Mouse (Mus musculus): Measurements from ENCODE around the gene Rpl38.

Rpl38 gene

DNA sequence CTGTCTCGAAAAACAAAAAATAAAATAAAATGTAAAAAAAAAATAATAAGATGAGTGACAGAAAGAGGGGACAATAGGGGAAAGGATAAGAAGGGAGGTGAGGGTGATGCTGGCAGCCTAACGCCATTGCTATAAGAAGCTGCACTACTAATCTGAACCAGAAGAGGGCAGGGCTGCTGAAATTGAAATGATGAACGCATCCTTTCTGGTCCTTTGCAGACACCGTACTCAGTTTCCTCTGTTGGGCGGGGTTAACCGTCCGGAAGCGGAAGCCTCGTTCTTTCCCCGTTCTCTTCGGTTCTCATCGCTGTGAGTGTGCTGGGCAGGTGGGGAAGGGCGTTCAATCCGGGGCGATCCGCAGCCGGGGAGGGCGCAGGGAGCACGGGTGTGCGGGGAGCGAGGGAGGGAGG, at the start of gene Rpl38:
Gene Rpl38 (plus strand): TSS at position 224 of the 410 bp plus-strand sequence.
- peak; percentile 93 for DNase-seq (ENCODE audit: low read depth, low spot score)

DNA sequence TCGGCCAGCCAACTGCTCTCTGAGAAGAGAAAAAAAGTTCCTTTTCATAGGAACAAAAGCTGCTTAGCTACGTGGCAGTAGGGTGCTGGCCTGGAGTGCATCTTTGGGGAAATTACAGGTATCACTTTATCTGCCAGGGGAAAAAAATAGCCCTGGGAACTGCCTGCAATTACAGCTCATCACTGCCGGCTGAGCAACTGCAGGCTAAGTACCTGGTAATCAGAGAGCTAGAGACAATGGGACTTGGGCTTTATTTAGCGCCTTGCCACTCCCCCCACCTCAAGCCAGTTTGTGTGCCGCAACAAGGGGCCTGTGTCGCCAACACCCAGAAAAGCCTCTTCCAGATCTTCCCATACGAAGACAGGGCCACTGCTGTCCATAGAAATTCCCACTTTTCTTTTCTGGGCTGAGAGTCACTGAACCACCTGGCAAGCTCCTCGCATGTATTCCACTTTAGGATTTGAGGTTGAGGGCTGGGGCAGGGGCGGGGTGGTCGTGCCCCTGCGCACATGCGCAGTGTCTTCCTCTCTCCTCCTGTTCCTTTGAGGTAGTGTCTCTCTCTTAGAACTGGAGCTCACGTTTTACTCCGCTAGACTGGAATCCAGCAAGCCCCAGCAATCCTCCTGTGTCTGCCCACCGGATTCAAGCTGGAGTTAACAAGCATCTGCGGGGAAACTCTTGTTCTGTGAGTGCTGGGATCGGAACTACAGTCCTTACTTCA, 49.5 kb upstream of the Rpl38 start:
- no peak for DNase-seq (ENCODE audit: low read depth, low spot score)

DNA sequence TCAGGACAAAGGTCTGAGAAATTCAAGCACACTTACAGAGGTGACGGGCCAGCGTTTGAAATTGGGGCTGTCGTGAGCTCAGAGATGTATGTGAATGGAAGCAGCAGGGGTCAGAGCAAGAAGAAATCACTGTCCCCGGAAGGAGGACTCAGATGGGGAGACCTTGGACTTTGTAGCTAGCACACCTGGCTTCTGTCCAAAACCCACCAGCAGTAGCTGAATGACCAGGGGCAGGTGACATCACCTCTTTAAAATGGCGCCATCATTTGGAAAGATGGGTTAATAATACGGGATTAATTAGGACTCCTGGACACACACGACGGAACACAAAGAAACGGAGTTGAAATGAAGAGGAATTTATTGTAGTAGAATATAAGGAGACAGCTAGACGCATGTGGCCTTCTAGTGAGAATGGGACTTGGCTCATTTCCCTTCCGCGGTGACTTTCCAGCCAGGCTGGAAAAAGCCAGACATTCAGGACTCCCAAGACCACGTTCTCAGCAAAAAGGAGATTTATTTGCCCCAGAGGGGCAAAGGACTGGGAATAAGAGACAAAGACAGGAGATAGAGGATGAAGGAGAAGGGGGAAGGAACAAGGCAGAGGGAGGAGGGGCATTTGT, 42.1 kb upstream of the Rpl38 start:
- DNase-seq (ENCODE audit: low read depth, low spot score), result no peak

DNA sequence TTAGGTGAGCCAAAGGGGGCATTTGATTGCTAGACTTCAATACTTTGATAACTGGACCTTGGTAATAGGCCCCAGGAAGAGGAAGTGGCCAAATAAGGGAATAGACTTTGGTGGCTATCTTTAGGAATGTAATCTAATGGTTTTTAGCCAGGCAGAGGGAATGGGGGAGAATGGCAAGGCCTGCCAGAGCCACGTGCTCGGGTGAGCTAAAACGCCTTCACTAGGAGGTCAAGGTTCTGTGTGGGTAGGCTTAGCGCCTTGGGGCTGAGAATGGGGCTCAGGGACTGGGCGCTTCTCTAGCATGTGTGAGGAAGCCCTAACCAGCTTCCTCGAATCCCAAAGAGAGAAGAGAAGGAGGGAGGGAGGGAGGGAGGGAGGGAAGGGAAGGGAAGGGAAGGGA, 41.3 kb upstream of the Rpl38 start:
- no peak for DNase-seq (ENCODE audit: low read depth, low spot score)

DNA sequence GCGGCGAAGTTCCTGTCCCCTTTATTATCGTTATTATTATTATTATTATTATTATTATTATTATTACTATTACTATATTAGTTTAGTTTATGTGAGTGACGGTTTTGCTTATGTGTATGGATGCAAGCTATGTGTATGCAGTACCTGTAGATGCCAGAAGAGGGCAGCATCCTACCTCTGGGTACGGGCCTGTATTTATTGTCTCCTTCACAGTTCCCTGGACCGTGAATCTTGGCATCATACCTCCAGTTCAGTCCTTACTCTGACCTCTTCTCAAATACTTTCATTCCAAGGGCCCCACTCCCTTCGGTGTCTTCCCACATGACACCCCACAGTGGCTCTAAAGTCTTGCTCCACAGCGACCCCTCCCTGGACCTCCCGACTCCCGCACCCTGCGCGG, 40.3 kb upstream of the Rpl38 start:
- DNase-seq (ENCODE audit: low read depth, low spot score), result no peak

DNA sequence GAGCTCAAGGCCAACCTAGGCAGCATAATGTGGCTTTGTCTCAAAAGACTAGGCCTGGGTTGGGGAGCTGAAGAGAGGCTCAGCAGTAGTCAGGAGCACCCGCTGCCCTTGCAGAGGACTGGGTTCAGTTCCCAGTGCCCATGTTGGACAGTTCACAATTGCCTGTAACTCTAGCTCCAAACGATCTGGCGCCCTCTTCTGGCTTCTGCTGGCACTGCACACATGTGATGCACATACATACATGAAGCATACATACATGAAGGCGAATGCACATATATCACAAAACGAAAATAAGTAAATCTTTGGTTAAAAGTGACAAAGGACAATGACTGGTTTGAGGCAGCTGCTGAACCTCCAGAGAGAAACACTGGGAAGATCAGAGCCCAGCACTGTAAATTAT, 38.3 kb upstream of the Rpl38 start:
- DNase-seq (ENCODE audit: low read depth, low spot score), result no peak

DNA sequence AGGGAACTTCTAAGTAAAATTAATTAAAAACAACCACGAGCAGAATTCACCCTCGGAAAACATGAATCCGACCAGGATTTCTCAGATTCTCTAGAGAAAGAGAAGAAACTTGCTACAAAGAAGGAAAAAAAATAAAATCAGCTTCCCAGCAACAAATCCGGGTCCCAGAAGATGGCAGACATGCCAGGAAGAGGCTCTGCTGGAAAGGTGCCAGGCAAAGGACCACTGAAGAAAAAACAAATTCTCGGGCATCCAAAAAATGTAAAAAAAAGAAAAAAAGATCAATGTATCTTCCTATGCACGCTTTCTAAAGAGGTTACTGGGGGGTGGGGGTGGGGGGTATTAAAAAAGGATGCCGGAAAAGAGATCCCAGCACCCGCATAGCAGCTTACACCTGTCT, 36.1 kb upstream of the Rpl38 start:
- DNase-seq (ENCODE audit: low read depth, low spot score), result no peak

DNA sequence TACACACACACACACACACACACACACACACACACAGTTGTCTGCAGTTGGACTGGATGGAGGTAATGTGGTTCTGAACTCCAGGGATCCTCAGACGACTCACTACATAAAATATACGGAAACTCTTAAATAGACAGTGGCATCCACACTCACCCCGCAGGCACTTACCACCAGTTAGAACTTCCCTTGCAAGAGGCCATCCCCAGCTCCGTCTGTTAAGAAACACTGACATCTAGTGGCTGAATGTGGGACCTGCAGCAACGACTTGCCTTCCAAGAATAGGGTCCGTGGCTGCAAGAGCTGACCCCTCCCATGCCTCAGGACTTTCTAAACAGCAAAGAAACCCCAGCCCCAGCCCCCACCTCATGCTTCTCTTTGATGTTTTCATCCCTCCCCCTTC, 32.0 kb upstream of the Rpl38 start:
- DNase-seq (ENCODE audit: low read depth, low spot score), result no peak

DNA sequence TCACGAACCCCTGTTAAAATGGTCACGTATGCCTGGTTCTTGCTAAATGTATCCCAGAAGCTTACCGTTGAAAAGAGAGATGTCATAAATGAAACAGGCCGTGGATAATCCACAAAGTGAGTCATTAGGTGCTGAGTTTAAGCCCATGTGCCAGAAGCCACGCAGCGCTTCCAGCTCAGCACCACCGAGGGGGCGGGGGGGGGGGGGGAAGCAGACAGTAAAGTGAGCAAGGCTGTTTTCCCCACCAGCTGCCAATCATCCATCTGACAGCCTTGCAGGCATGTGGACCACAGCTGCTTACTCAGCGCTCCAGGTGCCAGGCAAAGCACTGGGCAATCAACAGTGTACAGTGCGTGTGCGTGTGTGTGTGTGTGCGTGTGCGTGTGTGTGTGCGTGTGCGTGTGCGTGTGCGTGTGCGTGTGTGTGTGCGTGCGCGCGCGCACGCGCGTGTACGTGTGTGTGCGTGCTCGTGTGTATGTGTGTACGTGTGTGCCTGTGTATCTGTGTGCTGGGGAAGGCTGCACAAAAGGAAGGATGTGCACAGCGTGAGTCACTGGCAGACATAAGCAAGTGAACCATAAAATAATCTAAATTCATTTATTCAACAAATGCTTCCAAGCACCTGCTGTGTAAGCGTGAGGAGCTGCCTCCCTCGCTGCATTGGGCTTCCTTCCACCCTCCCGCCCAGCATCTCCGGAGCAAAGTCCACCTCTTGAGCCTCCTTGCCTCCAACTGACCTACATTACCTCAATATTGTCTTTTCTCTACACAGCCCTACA, 31.4 kb upstream of the Rpl38 start:
- no peak for DNase-seq (ENCODE audit: low read depth, low spot score)

DNA sequence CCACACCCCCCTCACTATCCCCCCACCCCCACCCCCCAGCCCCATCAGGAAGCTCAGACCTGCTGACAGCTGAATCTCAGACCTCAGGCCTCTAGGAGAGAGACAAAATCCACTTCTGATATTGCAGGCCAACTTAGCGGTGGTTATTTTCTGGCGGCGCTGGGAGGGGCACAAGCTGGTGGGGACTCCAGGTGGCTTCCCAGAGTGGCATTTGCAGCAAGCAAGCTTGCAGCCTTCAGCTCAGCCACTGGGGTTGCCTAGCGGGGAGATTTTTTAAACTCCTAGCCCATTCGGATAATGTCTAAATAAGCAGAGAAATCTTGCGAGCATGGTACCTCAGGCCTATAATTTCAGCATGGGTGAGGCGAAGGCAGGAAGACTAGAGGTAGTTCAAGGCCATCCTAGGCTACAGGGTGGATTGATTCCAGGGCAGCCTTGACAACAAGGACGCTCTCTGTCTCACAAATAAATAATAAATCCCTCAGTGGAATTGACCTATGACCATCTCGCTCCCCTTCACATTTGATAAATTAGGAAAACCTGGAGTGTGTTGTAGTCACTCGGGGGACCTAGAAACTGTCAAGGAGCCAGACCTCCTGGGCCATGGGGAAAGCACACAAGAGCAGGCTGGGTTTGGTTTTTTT, 29.6 kb upstream of the Rpl38 start:
- DNase-seq (ENCODE audit: low read depth, low spot score), result no peak

DNA sequence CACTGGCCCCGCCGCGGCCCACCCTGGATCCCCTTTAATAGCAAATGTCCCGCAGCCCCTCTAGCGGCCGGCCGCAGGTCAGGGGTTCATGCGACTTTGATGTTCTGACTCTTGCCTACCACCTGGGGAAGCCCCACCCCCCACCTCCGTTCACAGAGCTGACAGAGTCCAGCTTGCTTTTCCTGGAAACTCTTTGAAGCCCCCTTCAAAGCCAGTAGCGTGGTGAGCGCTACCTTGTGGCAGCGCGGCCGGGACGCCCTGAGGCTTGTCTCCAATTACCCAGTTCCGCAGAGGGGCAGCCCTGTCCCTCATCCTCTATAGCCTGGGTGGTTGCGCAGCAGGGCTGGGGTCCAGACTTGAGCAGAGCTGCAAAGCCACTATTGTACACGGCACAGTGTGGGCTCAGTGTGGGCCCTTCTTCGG, 28.6 kb upstream of the Rpl38 start:
- DNase-seq (ENCODE audit: low read depth, low spot score), result no peak

DNA sequence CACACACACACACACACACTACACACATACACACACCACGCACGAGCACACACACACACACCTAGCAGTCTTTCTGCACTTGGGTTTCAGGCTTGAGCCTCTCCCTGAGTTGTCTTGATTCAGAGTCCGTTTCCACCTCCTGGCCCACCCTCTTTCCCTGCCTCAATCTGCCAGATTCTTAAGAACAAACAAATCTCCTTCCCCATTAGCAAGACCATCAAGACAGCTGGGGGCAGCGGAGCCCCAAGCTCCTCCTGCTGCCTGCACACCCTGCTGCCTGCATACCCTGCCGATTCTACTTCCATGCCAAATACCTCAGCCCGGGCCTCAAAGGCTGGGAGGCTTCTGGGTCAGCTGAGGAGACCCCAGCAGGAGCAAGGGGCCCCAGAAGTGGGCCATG, 27.7 kb upstream of the Rpl38 start:
- no peak for DNase-seq (ENCODE audit: low read depth, low spot score)

DNA sequence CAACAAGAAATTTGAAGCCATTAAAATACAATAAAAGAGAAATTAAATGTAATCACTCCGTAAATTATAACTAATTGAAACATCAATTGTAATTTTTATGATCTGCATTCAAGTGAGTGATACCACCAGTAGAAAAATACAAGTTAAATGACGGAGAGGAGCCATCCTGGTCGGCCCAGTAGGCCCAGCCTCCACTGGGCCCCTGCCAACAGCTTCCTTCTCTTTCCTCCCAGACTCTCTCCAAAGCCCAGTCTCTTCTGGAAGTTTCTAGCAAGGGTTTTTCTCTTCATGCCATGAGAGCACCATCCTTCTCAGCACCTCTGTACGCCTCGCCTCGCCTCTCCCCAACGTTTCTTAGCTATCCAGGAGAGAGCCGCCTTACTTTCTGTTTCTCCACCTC, 27.2 kb upstream of the Rpl38 start:
- no peak for DNase-seq (ENCODE audit: low read depth, low spot score)

DNA sequence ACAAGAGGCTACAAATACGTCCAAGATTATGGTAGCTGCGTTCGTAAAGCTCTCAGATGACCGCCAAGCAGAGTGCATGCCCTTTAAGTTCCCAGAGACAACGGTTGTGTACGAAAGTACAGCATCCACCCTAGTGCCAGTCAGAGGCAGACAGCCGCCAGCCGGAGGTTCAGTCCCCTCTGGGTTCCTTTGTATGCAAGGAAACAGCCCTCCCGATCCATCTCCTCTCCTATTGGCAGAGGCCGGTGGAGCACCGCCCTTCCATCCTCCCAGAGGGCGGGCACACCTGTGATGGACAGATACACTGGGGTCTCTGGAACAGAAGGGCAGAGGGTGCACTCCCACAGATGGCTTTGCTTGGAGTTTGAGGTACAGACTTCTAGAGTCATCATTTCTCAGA, 26.1 kb upstream of the Rpl38 start:
- DNase-seq (ENCODE audit: low read depth, low spot score), result no peak

DNA sequence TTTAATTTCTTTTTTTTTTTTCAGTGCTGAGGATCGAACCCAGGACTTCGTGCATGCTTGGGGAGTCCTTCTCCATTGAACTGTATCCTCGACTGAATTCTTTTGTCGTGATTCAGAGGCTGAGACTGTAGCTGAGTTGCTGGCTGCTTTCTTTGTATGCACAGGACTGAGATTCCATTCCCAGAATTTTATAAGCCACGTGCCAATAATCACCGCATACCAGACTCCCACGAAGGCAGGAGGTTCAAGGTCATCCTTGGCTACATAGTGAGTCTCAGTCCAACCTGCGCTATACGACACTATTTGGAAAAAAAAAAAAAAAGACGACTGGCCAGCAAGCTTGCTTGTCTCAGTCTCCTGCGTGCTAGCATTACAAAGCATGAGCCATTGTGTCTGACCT, 25.4 kb upstream of the Rpl38 start:
- DNase-seq (ENCODE audit: low read depth, low spot score), result no peak

DNA sequence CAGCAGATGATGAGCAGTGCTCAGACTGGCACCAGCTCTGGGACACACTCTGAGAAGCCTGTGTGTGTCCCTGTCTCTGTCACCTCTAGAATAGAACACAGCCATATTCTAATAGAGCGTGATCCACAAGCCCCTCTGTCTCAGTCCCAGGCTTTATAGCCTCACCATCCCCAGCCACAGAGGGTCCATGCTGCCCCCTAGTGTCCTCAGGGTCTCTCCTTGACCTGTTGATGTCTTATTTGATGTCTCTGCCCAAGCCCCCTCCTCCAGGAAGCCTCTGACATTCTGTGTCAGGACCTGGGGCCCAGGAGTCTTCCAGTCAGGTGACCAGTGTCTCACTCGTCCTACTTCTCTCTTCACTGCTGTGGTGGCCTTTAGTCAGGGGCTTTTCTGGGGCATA, 24.2 kb upstream of the Rpl38 start:
- DNase-seq (ENCODE audit: low read depth, low spot score), result no peak

DNA sequence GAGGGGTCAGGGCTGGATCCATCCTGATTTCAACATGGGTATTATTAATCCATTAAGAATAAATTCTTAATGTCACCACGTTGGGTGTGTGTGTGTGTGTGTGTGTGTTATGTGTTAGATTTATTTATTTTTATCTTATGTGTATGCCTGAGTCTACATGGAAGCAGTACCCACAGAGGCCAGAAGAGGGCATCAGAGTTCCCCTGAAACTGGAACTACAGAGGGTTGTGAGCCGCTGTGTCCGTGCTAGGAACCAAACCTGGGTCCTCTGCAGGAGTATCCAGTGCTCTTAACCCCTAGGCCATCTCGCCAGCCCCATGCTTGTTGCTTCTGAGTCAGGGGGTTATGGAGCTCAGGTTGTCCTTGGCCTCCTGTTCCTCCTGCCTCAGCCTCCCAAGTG, 18.8 kb upstream of the Rpl38 start:
- DNase-seq (ENCODE audit: low read depth, low spot score), result no peak

DNA sequence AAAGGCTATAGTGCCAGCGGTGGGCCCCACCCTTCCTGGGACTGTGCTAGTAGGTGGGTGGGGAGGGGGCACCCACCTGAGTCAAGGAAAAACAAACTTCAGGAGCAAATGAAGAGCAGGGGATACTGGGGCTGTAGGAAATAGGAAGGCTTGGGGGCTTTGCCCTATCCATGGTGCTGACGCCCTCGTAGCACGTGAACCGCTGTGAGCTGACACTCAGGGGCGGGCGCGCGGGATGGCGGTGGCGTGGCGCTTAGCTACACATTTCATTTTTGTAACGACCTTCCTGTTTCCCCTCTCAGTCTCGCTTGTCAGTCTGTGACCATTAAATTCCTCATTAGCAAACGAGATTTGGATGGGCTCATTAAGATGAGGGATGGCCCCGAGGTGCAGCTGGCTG, 15.8 kb upstream of the Rpl38 start:
- DNase-seq (ENCODE audit: low read depth, low spot score), result no peak

DNA sequence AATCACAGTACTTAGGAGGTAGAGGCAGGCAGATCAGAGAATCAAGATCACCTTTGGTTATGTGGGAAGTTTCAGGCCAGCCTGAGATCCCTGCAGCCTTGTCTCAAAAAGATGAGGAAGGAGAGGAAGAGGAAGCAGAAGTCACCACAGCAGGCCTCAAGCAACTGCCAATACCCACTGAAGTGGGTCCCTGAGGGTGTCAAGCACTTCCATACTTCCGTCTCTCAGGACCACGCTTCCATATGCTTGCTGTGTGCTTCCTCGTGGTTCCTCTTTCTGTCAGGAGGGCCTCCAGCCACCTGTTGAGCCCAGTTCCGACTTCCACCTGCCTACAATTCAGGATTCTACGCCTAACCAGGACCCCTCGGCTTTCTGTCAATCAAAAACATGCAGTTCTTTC, 14.7 kb upstream of the Rpl38 start:
- no peak for DNase-seq (ENCODE audit: low read depth, low spot score)

DNA sequence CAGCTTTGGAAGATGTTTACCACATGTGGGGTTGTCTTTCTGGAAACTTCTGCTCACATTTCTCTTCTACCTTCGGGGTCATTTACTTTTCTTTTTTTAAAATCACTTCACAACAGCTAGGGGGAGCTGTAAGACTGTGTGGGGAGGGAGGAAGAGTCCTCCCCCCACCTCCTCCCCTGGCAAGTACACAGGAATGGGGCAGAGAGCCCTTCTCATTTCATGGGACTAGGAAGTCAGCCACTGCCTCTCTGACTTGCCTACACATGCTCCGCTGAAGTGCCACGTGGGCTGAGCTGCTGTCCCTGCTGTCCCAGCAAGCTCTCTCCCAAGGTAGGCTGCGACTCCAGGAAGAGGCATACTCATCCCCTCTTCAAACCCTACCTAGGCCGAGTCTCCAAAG, 13.8 kb upstream of the Rpl38 start:
- no peak for DNase-seq (ENCODE audit: low read depth, low spot score)

DNA sequence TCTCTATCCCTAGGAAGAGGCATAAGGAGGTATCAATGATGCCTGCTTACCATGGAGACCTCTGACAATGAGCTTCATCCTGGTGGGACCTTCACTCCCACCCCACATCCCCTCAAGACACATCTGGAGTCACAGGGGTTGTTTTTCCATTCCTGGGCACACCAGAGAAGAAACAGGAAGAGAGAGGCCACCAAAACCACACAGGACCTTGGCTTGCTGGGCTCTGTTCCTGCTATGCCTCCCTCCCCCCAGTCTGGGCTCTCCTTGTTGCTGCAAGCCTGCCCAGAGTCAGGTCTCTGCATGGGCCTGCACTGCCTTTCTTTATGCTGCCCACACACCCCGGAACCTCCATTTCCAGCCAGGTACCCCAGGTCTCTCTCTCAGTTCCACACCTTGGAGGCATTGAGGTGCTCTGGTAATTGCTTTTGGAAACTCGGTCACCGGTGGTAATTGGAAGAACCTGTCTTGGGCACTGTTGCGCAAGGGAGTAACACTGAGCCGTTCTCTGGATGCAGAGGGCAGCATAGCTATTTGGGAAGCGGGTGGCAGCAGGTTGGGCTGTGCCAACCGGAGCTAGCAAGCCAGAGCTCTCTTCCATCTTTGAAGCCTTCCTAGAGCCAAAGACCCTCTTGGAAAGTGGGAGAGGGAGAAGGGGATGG, 12.8 kb upstream of the Rpl38 start:
- DNase-seq (ENCODE audit: low read depth, low spot score), result no peak
